In genomic region chr3:38227596-38227995, GRCm38 (mm10) we compare ENCODE assay signal across 9 mouse cellular contexts.
DNase-seq lines count a peak whose midpoint lies in the region; ATAC-seq and TF ChIP-seq lines count a peak whose summit lies in the region.
"Had no signal": no experiment of that assay in that cellular context is flagged by ENCODE, and none has a peak within 500 bp of the region (broad histone marks: within the 10 kb centered on the region; RNA-seq: fewer than 3 reads in every experiment).

No protein-coding gene starts in this region.

- no peak overlapping the region for H3K27ac ChIP-seq in heart, embryonic 12.5 days (ENCODE audit: poor library complexity, severe bottlenecking)
- H3K27ac ChIP-seq in gastrocnemius, adult 2 months: no peak overlapping the region
- H3K27ac ChIP-seq: lung, embryonic 15.5 days had no signal

- no peaks in the 10 kb centered on the region for H3K27me3 ChIP-seq in heart, embryonic 12.5 days (replicated peaks)

- DNase-seq in heart, adult 18-20 months: peak; percentile 63 to 84
- DNase-seq in brain, embryonic 14.5 days (ENCODE audit: low read depth): peak; percentile 82
- DNase-seq in gastrocnemius, adult 2 months: peak; percentile 78
- DNase-seq in layer of hippocampus, postnatal 14 days (ENCODE audit: low spot score in 2 of 2): peak; percentile 61 to 77
- peak; percentile 16 to 44 for DNase-seq in natural killer cell, adult 2 months (ENCODE audit: low spot score in 2 of 2)
- DNase-seq in thymus, postnatal 0 days (ENCODE audit: low spot score): peak; percentile 73

- no peak overlapping the region for H3K9ac ChIP-seq in heart, embryonic 12.5 days
- H3K9ac ChIP-seq: lung, embryonic 15.5 days had no signal

- 22% methylated on average over 6 of the region's 6 CpGs for WGBS in heart, embryonic 12.5 days

- no peaks in the 10 kb centered on the region for H3K36me3 ChIP-seq in heart, embryonic 12.5 days
- H3K36me3 ChIP-seq: lung, embryonic 15.5 days had no signal

- no peak for TF ChIP-seq POLR2A in brain, embryonic 14.5 days (IDR thresholded peaks at IDR 0.05; ENCODE audit: borderline replicate concordance, extremely low read depth, insufficient read depth, insufficient read length, poor library complexity, severe bottlenecking)

- H3K4me2 ChIP-seq in heart, embryonic 12.5 days: no peak overlapping the region
- H3K4me2 ChIP-seq: lung, embryonic 15.5 days had no signal

- H3K4me1 ChIP-seq in heart, embryonic 12.5 days (replicated peaks): peaks cover 14% of the 10 kb centered on the region

- peak; percentile 86 for TF ChIP-seq CTCF in brain, embryonic 14.5 days (IDR thresholded peaks at IDR 0.05; ENCODE audit: borderline replicate concordance, extremely low read depth, insufficient read depth, insufficient read length)
- TF ChIP-seq CTCF in gastrocnemius, adult 2 months (IDR thresholded peaks at IDR 0.05): peak; percentile 100; the same call in 1 of the 2 replicates

- H3K9me3 ChIP-seq in heart, embryonic 12.5 days (replicated peaks): no peaks in the 10 kb centered on the region
- H3K9me3 ChIP-seq: lung, embryonic 15.5 days had no signal

- no peak overlapping the region for H3K4me3 ChIP-seq in heart, embryonic 12.5 days
- H3K4me3 ChIP-seq in gastrocnemius, adult 2 months: no peak overlapping the region
- H3K4me3 ChIP-seq: lung, embryonic 15.5 days had no signal

- ATAC-seq in heart, embryonic 12.5 days (ENCODE audit: insufficient number of reproducible peaks, low FRiP score): no peak
- ATAC-seq in CD4-positive, CD25-positive, alpha-beta regulatory T cell, adult 4 months: peak; percentile 67

- intact Hi-C loops in gastrocnemius, adult 2 months (cut with DNase I): loop anchor here (1.0 kb wide), 1 partner anchor 622 kb away; no protein-coding TSS in a partner anchor

Comparison
In these comparisons a context has a peak if more than half of its experiments do, and no peak if none do; other contexts are left out.
1. DNase-seq: peak in every context shown above with its lines; median percentile 82 in brain, embryonic 14.5 days; 78 in gastrocnemius, adult 2 months; 74 in heart, adult 18-20 months; 73 in thymus, postnatal 0 days; 69 in layer of hippocampus, postnatal 14 days; 30 in natural killer cell, adult 2 months.